Mouse (Mus musculus) heart, embryonic 16.5 days (tissue): ENCODE measurements at regions not wholly inside any gene's neighbourhood (a gene's known extent, or its start where the extent isn't known, plus 50 kb on each side); places are given as distances from the start of the nearest gene placed in this dataset.

Source experiments
- ATAC-seq: fragments of 200-750 bp; cut with Nextera tagmentation; replicated peaks from 2 replicates; pipeline ENCODE4 v1.8.0; 2017; ENCODE audit warnings: moderate number of reproducible peaks; ENCODE audit not compliant: insufficient read depth, low FRiP score; ENCODE audit errors: extremely low read depth
- H3K27ac ChIP-seq: fragments of 300-500 bp; sonication (generic); 2 replicates; pipeline ENCODE4 v1.5.1; 2014; ENCODE audit warnings: mild to moderate bottlenecking, low read length, control low read depth, moderate library complexity
- H3K27me3 ChIP-seq: fragments of 300-500 bp; sonication (generic); 2 replicates; pipeline ENCODE4 v1.6.1; 2014; ENCODE audit warnings: low read length, mixed read lengths; ENCODE audit not compliant: control insufficient read depth, insufficient read depth
- H3K36me3 ChIP-seq: fragments of 300-500 bp; sonication (generic); 2 replicates; pipeline ENCODE4 v1.6.1; 2014; ENCODE audit not compliant: control insufficient read depth, insufficient read depth
- H3K4me1 ChIP-seq: fragments of 300-500 bp; sonication (generic); 2 replicates; pipeline ENCODE4 v1.6.1; 2014; ENCODE audit warnings: low read length, mixed read lengths; ENCODE audit not compliant: control insufficient read depth, insufficient read depth
- H3K4me2 ChIP-seq: fragments of 300-500 bp; sonication (generic); 2 replicates; pipeline ENCODE4 v1.6.1; 2014; ENCODE audit warnings: low read depth, mild to moderate bottlenecking, control low read depth, low read length
- H3K4me3 ChIP-seq: fragments of 300-500 bp; sonication (generic); 2 replicates; pipeline ENCODE4 v1.5.1; 2014; ENCODE audit warnings: mild to moderate bottlenecking, control low read depth, low read length
- H3K9ac ChIP-seq: fragments of 300-500 bp; sonication (generic); 2 replicates; pipeline ENCODE4 v1.6.1; 2014; ENCODE audit warnings: low read length, control low read depth
- H3K9me3 ChIP-seq: fragments of 300-500 bp; sonication (generic); replicated peaks from 2 replicates; pipeline ENCODE4 v1.6.1; 2016; ENCODE audit warnings: low read length; ENCODE audit not compliant: control insufficient read depth
- WGBS: fragments of 180-500 bp; shearing (Covaris S2); extraction: QIAGEN DNeasy Blood & Tissue Kit; methylation state at CpG from one replicate; pipeline ENCODE4 v1.1.7; 2014; 5-methylcytosine and 5-hydroxymethylcytosine counted together

DNA sequence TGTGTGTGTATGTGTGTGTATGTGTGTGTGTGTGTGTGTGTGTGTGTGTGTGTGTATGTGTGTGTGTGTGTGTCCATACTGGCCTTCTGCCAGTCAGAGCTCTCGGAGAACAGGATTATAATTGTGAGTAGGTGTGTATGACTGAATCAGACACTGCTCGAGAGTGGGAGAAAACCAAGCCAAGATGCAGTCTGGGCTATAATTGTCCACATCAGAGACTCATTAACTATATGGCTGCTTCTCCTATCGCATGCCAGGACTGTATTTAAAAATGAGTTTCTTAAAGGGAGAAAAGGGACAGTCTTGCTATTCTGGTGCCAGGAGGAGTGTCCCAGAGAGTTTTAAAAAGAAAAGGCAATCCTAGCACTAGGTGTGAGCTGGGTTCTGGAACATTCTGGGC, 58.7 kb upstream of the Adpgk start:
- no peaks in the 10 kb centered on the region for H3K27me3 ChIP-seq
- H3K9me3 ChIP-seq: no peaks in the 10 kb centered on the region
- no peak for ATAC-seq
- no peak overlapping the region for H3K4me2 ChIP-seq
- H3K36me3 ChIP-seq: no peaks in the 10 kb centered on the region
- H3K4me3 ChIP-seq: no peak overlapping the region
- H3K4me1 ChIP-seq: no peaks in the 10 kb centered on the region
- 48% methylated on average over 3 of the region's 3 CpGs for WGBS
- H3K9ac ChIP-seq: no peak overlapping the region
- no peak overlapping the region for H3K27ac ChIP-seq

DNA sequence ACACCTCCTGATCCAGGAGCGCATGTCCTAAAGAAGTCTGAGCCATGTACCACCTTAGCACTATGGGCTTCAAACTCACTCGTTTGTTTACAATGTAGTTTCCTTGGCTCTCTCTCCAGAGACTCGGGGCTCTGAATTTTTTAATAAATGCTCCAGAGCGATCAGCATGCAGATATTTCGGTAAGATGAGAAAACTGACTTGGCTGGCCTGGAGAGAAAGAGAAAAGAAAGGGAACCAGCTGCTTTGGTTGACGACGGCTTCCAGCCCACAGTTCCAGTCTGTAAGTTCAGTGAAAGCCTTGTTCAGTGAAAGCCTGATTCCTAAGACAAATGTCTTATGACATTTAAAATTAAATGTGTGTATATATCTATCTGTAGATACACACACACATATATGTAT, 59.4 kb upstream of the Adpgk start:
- H3K4me2 ChIP-seq: no peak overlapping the region
- no peak overlapping the region for H3K4me3 ChIP-seq
- no peak for ATAC-seq
- no peak overlapping the region for H3K27ac ChIP-seq
- no peaks in the 10 kb centered on the region for H3K27me3 ChIP-seq
- H3K4me1 ChIP-seq: no peaks in the 10 kb centered on the region
- 72% methylated on average over 7 of the region's 7 CpGs for WGBS
- H3K9me3 ChIP-seq: no peaks in the 10 kb centered on the region
- H3K36me3 ChIP-seq: no peaks in the 10 kb centered on the region
- H3K9ac ChIP-seq: no peak overlapping the region

DNA sequence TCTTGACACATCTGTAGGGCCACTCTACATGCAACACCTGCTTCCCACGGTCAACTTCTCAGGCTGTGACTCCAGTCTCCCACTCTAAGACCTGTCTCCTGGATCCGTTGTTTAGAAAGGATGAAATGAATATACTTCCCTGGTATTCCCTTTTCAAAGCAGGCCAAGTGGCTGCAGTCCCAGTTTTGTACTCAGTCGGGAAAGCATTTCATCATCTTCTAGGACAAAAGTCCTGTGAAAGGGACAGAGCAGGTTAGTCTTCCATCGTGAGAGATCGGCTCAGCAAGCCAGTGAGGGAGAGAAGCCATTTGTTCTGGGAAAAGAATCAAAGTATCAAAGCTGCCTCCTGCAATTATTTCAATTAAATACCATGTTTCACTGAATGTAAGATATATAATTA, 60.2 kb upstream of the Adpgk start:
- no peaks in the 10 kb centered on the region for H3K9me3 ChIP-seq
- H3K4me2 ChIP-seq: no peak overlapping the region
- no peak for ATAC-seq
- no peaks in the 10 kb centered on the region for H3K36me3 ChIP-seq
- H3K27me3 ChIP-seq: no peaks in the 10 kb centered on the region
- H3K27ac ChIP-seq: no peak overlapping the region
- H3K4me3 ChIP-seq: no peak overlapping the region
- H3K9ac ChIP-seq: no peak overlapping the region
- 77% methylated on average over 5 of the region's 5 CpGs for WGBS
- H3K4me1 ChIP-seq: no peaks in the 10 kb centered on the region

DNA sequence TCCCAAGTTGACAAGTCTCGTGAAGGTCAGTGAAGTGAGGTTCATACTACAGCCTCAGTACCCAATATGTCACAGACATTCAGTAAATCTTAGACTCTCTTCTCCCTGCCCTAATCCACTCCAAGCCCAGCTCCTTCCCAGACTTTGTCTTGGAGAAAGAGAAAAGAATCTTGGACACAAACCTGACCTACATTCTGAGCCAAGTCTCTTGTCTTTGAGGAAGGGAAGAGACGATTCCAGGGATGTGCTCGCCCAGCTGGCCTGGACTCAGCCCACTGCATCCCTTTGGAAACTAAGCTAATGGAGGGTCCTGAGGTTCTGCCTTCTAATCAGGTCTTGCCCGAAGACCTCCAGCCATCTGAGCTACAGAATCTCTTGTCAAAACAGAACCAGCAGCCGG, 61.2 kb upstream of the Adpgk start:
- Histone ChIP-seq H3K9ac (no peak overlapping the region), H3K4me1 (no peaks in the 10 kb centered on the region), H3K36me3 (no peaks in the 10 kb centered on the region), H3K9me3 (no peaks in the 10 kb centered on the region), H3K4me2 (no peak overlapping the region), H3K4me3 (no peak overlapping the region), H3K27ac (no peak overlapping the region), H3K27me3 (no peaks in the 10 kb centered on the region)
- 74% methylated on average over 5 of the region's 5 CpGs for WGBS
- no peak for ATAC-seq

DNA sequence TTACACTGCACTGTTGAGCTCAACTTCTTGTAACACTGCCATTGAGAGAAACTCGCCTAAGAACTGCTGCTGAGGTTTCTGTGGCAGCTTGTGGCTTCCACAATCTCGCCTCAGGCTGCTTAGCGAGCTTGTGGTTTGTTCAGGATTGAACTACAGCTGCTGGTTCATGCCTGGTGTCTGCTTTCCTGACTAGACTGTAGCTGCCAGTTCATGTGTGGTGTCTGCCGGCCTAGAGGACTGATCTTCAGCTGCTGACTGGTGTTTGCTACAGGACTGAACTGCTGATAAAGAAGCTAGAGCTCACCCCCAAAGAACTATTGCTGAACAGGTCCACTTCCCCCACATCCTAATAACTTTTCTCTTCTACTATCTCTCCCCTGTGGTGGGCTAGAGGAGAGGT, 63.4 kb upstream of the Adpgk start:
- Histone ChIP-seq H3K4me3 (no peak overlapping the region), H3K4me2 (no peak overlapping the region), H3K27ac (no peak overlapping the region), H3K36me3 (no peaks in the 10 kb centered on the region), H3K4me1 (no peaks in the 10 kb centered on the region), H3K27me3 (no peaks in the 10 kb centered on the region), H3K9me3 (no peaks in the 10 kb centered on the region), H3K9ac (no peak overlapping the region)
- no peak for ATAC-seq
- 67% methylated on average over 4 of the region's 4 CpGs for WGBS

DNA sequence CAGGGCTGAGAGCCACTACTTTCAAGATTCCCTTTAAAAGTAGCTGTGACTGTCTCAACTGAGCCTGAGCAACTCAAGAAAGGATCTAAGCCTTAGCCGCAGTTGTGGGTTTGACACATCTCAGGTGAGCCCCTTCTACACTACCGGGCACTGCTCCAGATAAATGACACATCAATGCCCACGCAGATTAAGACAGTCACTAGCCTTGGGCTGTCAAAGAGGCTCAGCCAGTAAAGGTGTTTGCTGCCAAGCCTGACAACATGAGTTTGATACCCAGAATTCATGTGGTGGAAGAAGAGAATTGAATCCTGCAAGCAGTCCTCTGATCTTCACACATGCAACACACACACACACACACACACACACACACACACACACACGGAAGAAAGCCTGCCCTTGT, 65.0 kb upstream of the Adpgk start:
- H3K9ac ChIP-seq: no peak overlapping the region
- WGBS: 78% methylated on average over 4 of the region's 4 CpGs
- ATAC-seq: no peak
- H3K36me3 ChIP-seq: no peaks in the 10 kb centered on the region
- no peak overlapping the region for H3K4me2 ChIP-seq
- H3K9me3 ChIP-seq: no peaks in the 10 kb centered on the region
- H3K27me3 ChIP-seq: no peaks in the 10 kb centered on the region
- no peak overlapping the region for H3K27ac ChIP-seq
- H3K4me3 ChIP-seq: no peak overlapping the region
- no peaks in the 10 kb centered on the region for H3K4me1 ChIP-seq

DNA sequence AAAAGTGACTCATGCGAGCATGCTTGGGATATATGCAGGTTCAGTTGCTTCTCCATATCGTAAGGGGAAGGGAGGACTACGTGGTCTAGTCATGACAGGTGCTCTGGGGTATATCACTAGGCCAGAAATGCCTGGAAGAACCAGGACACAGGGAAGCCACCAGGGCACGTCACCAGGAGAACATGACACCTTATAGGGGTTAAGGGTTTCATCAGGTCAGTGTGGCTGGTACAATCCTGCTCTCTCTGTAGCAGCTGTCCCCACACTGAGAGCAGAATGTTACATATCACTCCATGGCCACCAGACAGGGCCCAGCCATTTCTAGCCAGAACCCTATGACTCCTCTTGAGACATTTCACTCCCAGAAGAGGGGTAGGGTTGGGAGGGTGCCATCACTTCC, 72.1 kb upstream of the Adpgk start:
- H3K27me3 ChIP-seq: no peaks in the 10 kb centered on the region
- no peaks in the 10 kb centered on the region for H3K9me3 ChIP-seq
- 48% methylated on average over 4 of the region's 4 CpGs for whole genome bisulfite sequencing
- H3K4me2 ChIP-seq: no peak overlapping the region
- H3K27ac ChIP-seq: no peak overlapping the region
- H3K9ac ChIP-seq: no peak overlapping the region
- no peaks in the 10 kb centered on the region for H3K36me3 ChIP-seq
- ATAC-seq: no peak
- H3K4me3 ChIP-seq: no peak overlapping the region
- H3K4me1 ChIP-seq: no peaks in the 10 kb centered on the region; the same call in 1 of the 2 replicates

DNA sequence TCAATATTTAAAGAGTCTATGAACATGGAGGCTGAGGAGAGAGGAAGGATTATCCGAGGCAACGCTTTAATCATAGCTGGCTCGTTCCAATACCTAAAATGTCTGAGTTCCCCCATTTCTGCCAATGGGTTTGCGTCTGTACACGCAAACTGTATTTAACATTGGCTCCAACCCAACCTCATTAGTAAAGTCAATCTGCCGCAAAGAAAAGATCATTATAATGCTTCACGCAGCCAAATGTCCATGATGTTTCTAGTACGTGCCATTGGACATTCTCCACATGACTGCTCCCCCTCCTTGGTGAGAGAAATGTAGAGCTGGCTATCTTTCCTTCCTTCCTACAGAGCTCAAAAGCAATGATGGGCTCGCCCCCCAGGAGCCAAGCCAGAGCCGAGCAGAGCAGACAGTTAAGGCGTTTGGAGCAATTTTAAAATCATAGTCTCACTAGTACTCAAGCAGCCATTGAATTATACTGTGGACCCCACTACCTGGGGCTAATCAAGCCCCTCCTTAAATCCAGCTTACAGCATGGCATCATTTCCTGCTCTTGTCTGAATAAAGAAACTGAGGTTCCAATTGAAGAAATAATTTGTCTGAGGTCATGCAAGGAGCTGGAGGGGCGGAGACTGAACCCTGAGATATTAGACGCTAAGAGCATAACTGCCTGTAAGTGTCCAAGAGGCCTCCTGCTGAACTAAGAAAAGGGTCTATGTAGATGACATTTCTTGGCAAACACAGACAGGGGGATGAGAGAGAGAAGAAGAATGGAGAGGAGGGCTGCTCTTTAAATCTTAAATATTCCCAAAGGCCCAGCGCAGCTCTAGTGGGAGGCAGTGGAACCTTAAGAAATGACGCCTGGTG, 88.5 kb upstream of the Adpgk start:
- Histone ChIP-seq H3K36me3 (no peaks in the 10 kb centered on the region), H3K27ac (no peak overlapping the region), H3K9ac (no peak overlapping the region), H3K27me3 (no peaks in the 10 kb centered on the region), H3K4me2 (no peak overlapping the region), H3K4me1 (no peaks in the 10 kb centered on the region), H3K9me3 (no peaks in the 10 kb centered on the region), H3K4me3 (no peak overlapping the region)
- no peak for ATAC-seq
- WGBS: 77% methylated on average over 15 of the region's 15 CpGs

DNA sequence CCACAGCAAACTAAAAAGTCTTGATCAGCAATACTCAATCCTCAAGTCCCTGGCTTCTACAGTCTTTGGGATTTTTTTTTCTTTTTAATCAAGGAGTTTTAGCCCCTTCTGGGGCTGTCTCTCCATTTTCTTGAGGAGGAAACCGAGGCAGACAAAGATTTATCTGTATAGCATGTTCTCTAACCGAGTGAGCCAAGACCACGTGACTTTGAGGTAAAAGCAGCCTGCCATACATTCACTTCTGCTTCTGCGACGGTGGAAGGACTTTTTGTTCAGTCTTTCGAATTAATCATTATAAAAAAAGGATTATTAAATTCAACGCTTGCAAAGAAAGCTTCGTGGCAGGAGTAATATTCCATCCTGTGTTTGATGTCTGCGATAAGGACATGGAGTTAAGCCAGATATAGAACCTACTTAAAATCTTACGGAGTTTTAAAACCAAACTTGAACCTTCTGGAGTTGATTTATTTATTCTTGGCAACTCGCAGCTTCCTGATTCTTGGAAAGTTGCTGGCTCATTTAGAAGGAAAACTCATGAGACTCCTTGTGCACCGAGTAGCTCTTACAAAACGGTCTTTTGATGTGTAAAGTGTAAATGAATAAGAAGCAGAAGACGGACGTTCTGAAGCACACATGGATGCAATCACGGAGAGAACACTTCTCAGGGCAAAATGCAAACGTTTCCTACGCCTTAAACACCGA, 91.7 kb upstream of the Adpgk start:
- Histone ChIP-seq H3K9ac (no peak overlapping the region), H3K4me3 (no peak overlapping the region)

More for the DNA sequence above, 91.7 kb upstream of the Adpgk start:
- H3K9me3 ChIP-seq: no peaks in the 10 kb centered on the region
- H3K27me3 ChIP-seq: no peaks in the 10 kb centered on the region
- no peak for ATAC-seq
- no peaks in the 10 kb centered on the region for H3K36me3 ChIP-seq
- WGBS: 66% methylated on average over 19 of the region's 19 CpGs
- no peak overlapping the region for H3K27ac ChIP-seq
- H3K4me2 ChIP-seq: 0 out of 2 replicates have a peak overlapping the region, but pooled peaks have one; percentile 6
- no peaks in the 10 kb centered on the region for H3K4me1 ChIP-seq
